In the genomic region with DNA sequence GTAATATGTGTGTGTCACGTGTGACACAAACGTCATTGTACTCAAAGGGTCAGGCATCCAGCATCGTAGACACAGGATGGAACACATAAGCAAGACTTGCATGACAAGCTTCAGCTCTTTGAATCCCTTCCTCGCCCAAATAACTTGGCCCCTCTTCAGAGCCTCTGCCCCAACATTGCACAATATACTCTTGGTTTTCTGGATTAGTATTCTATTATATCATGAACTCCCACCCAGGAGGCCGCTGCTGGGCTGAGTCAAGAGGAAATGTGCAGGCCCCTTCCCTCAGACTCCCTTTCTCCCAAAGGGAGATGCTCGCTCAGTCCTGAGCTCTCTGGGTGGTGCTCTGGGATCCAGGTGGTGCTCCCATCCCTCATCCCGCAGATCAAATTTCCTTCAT, we compare ENCODE assay signal across 25 mouse cellular contexts. TPM values are rescaled to one million over a fixed set of nuclear protein-coding genes. Genes with fewer than 3 reads are reported as not detected.
DNase-seq lines count a peak whose midpoint lies in the region; ATAC-seq lines count a peak whose summit lies in the region.
"Had no signal": no experiment of that assay in that cellular context is flagged by ENCODE, and none has a peak within 500 bp of the region (broad histone marks: within the 10 kb centered on the region; RNA-seq: fewer than 3 reads in every experiment).

No protein-coding gene starts in this region.

- no peak overlapping the region for H3K4me2 ChIP-seq in heart, embryonic 12.5 days
- H3K4me2 ChIP-seq: embryonic facial prominence, embryonic 12.5 days; embryonic facial prominence, embryonic 15.5 days; heart, embryonic 13.5 days; hindbrain, embryonic 12.5 days; hindbrain, embryonic 15.5 days had no signal

- DNase-seq in heart, adult 11 months: peak; percentile 92
- DNase-seq in heart, postnatal 4 days: no peak
- peak; percentile 53 to 66 for DNase-seq in heart, adult 9 months (ENCODE audit: low spot score in 2 of 2)
- peak; percentile 27 for DNase-seq in urinary bladder, postnatal 14 days (ENCODE audit: low spot score)
- DNase-seq in urinary bladder, postnatal 10 days (ENCODE audit: low spot score): no peak
- DNase-seq: adrenal gland, adult 2 months; adrenal gland, postnatal 14 days; cerebellum, adult 11 months; cerebellum, adult 2 months; cerebellum, adult 9-11 months; cerebellum, postnatal 25 days; forebrain, postnatal 0 days; gastrocnemius, postnatal 14 days had no signal

- 86% methylated on average over 7 of the region's 7 CpGs for WGBS in heart, embryonic 12.5 days

- H3K36me3 ChIP-seq in heart, embryonic 12.5 days: peaks cover 5% of the 10 kb centered on the region; the same call in 1 of the 2 replicates
- H3K36me3 ChIP-seq: hindbrain, embryonic 15.5 days had no signal

- ATAC-seq in heart, embryonic 12.5 days (ENCODE audit: insufficient number of reproducible peaks, low FRiP score): no peak
- ATAC-seq: CD4-positive, CD25-positive, alpha-beta regulatory T cell, adult 4 months; forebrain, embryonic 14.5 days; forebrain, postnatal 0 days; intestine, postnatal 0 days had no signal

- no peak overlapping the region for H3K4me3 ChIP-seq in heart, embryonic 12.5 days
- H3K4me3 ChIP-seq: embryonic facial prominence, embryonic 12.5 days; embryonic facial prominence, embryonic 15.5 days; heart, embryonic 13.5 days; hindbrain, embryonic 12.5 days; hindbrain, embryonic 15.5 days had no signal

- H3K27me3 ChIP-seq in heart, embryonic 12.5 days (replicated peaks): no peaks in the 10 kb centered on the region
- H3K27me3 ChIP-seq: embryonic facial prominence, embryonic 12.5 days; embryonic facial prominence, embryonic 15.5 days; heart, embryonic 13.5 days; hindbrain, embryonic 12.5 days; hindbrain, embryonic 15.5 days had no signal

- H3K27ac ChIP-seq in heart, embryonic 12.5 days (ENCODE audit: poor library complexity, severe bottlenecking): no peak overlapping the region
- H3K27ac ChIP-seq: embryonic facial prominence, embryonic 12.5 days; heart, embryonic 13.5 days; hindbrain, embryonic 12.5 days; hindbrain, embryonic 15.5 days had no signal

- H3K9me3 ChIP-seq in heart, embryonic 12.5 days (replicated peaks): no peaks in the 10 kb centered on the region
- H3K9me3 ChIP-seq: embryonic facial prominence, embryonic 12.5 days; embryonic facial prominence, embryonic 15.5 days; hindbrain, embryonic 12.5 days; hindbrain, embryonic 15.5 days had no signal

- no peak overlapping the region for H3K9ac ChIP-seq in heart, embryonic 12.5 days
- H3K9ac ChIP-seq: embryonic facial prominence, embryonic 12.5 days; embryonic facial prominence, embryonic 15.5 days; forebrain, postnatal 0 days; heart, embryonic 13.5 days; hindbrain, embryonic 12.5 days; hindbrain, embryonic 15.5 days had no signal

- no peaks in the 10 kb centered on the region for H3K4me1 ChIP-seq in heart, embryonic 12.5 days (replicated peaks)

RNA-seq across cellular contexts. Expression of a gene that starts 23.3 kb away (rescaled TPM):
- total RNA-seq in heart, postnatal 4 days (2021): 10 to 100 TPM; 27.4 to 27.7 TPM
- polyA plus RNA-seq in heart, embryonic 12.5 days (2016; fragmentation: Nextera tagmentation; extraction: Ambion mirVana): 5.5 and 5.9 TPM in 2 replicates

RNA-seq across cellular contexts. Expression of a gene that starts 28.7 kb away (rescaled TPM):
- under 1 TPM; 0.79 to 0.88 TPM for total RNA-seq in heart, postnatal 4 days (2021)
- 0.27 and 0.32 TPM in 2 replicates for polyA plus RNA-seq in heart, embryonic 12.5 days (2016; fragmentation: Nextera tagmentation; extraction: Ambion mirVana)
- total RNA-seq: common myeloid progenitor, adult 5-6 weeks; hematopoietic stem cell, adult 5-6 weeks; MEL had no signal
- polyA plus RNA-seq: CD4-positive, CD25-positive, alpha-beta regulatory T cell, adult 4 months had no signal

RNA-seq across cellular contexts. Expression of a gene that starts 30.2 kb away (rescaled TPM):
- 100 to 1,000 TPM; 922 to 952 TPM for total RNA-seq in heart, postnatal 4 days (2021)
- 785 and 816 TPM in 2 replicates for polyA plus RNA-seq in heart, embryonic 12.5 days (2016; fragmentation: Nextera tagmentation; extraction: Ambion mirVana)

Comparison
In these comparisons a context has a peak if more than half of its experiments do, and no peak if none do; other contexts are left out.
1. DNase-seq: peak in heart, adult 11 months (single experiment), heart, adult 9 months (2 of 2) and urinary bladder, postnatal 14 days (single experiment); none in heart, postnatal 4 days (single experiment) and urinary bladder, postnatal 10 days (single experiment).